Mouse (Mus musculus) right cerebral cortex, adult 2 months (tissue): ENCODE results near the gene Irf3.

ENCODE experiments used
- DNase-seq, 2 experiments: peaks; one replicate each; pipeline ENCODE4 v3.0.0; 2021 to 2022; ENCODE audit warnings: low spot score in 2 of 2

Gene Irf3

DNA sequence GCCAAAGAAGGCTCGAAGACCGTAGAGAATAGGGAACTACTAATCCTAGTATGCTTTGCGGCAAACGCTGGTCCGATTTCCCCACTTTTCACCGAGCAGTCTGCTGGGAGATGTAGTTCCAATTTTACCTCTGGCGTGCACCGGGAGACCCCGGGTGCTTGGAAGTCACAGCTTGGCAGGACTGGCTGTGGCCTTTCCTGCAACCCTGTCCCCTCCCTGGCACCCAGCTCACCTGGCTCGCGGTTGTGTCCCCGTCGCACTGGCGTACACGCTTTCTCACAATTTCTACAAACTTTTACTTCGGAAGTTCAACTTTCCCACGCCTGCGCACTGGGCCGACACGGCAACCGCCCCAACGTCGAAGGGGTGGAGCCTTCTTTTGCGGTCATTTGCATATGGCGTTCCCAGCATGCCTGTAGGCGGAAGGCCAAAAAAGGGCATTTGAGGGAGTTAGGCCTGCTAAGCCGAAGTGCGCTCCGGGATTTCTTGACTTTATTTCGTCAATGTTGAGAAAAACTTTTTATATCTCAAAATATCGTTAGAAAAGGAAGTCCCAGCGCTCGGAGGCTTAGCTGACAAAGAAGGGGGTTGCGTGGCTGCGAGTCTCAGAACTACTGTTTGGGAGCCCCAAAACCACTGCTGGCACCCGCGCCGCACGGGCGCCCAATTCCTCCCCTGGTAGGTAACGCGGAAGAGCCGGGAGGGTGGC is at the start of gene Irf3:
Gene Irf3 (plus strand): TSS at position 418 of the 709 bp plus-strand sequence.
- peak; percentile 96 to 98 for DNase-seq

DNA sequence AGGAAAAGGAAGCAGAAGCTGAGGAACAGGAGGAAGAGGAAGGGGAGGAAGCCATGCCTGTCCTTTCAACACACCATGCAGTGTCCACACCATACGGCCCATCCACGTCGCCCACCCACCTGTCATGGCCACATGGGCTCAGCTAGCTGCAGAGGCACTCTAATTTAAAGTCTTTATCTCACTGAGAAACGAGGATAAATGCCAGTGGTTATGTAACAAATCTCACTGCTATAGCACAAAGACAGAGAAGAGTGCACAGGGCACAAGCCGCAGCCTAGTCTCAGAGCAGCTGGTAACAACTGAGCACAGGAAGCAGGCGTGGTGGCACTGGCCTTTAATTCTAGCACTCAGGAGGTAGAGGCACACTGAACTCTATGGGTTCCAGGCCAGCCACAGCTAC is 47.5 kb upstream of the Irf3 start:
- no peak for DNase-seq

DNA sequence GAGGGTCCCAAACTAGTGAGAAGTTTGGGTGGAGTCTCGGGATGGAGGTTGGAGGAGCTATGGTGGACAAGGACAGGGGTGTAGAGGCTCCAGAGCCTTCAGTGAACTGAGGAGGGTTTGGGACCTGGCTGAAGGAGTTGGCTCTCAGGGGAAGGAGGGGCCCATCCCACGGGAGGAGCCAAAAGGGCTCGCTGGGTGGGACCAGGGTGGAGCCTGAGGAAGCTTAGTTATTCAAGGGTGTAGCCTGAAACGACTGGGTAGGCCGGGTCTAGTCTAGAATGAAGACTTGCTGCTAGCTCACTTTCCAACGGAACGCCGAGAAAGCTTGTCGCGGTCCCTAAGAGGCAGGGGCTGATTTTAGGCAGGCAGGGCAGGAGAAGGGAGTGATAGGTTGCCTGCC is 45.5 kb upstream of the Irf3 start:
- no peak for DNase-seq

DNA sequence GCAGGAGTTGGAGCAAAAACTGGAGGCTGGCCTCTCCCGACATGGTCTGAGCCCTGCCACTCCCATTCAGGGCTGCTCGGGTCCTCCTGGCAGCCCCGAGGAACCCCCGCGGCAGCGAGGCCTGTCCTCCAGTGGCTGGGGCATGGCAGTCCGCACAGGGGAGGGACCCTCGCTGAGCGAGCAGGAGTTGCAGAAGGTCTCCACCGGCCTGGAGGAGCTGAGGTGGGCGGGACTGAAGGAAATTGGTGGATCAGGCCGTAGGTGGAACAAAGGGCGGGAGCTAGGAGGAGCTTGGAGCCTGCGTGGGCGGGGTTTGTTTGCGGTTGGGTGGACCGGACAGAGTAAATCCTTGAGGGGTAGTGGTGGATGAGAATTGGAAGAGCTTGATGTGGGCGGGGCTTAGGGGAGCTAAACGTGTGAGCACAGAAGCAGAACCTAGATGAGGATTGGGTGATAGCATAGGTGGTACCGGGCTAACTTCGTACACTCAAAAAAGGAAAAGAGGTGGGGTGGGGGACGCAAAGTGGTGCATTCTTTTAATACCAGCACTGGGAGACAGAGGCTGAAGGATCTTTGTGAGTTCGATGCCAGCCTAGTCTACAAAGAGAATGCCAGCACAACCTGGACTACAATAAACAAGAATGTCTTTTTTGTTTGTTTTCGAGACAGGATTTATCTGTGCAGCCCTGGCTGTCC is 44.7 kb upstream of the Irf3 start:
- peak; percentile 87 to 88 for DNase-seq

DNA sequence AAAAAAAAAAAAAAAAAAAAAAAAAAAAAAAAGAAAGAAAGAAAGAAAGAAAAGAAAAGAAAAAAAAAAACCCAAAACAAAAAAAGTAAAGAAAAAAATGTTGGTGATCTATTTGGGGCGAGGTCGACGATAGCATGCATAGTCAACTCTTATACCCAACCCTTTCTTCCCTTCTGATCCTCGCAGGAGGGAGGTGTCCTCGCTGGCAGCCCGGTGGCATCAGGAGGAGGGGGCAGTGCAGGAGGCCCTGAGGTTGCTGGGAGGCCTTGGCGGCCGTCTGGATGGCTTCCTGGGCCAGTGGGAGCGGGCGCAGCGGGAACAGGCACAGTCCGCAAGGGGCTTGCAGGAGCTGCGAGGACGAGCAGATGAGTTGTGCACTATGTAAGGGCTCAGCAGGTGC is 43.9 kb upstream of the Irf3 start:
- no peak for DNase-seq

DNA sequence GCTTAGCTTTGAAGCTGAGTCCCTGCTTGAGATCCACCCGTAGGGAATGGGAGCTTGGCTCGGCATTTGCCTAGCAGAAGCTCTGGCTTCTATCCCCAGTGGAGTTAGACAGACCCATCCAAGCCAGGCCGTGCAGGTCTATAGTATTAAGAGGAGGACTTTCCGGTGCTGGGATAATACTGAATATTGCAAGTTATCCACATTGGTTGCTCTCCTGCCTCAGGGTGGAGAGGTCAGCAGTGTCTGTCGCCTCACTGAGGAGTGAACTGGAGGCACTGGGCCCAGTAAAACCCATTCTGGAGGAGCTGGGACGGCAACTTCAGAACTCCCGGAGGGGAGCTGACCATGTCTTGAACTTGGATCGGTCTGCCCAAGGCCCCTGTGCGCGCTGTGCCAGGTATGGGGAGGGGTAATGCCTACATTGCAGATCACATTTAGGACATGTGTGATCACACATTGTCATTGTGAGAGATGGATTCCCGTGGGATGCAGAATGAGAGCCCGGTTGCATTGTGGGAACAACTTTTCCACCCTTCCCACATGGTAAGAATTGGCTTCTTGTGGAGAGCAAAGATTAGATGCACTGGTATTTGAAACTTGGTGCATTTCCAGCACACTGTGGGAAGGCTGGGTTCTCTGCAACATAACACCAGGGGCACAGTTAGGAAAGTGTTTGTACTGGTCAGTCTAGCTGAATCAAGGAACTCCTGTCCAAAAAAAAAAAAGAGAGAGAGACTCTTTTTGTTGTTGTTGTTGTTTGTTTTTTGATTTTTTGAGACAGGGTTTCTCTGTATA is 43.2 kb upstream of the Irf3 start:
- DNase-seq, result no peak

DNA sequence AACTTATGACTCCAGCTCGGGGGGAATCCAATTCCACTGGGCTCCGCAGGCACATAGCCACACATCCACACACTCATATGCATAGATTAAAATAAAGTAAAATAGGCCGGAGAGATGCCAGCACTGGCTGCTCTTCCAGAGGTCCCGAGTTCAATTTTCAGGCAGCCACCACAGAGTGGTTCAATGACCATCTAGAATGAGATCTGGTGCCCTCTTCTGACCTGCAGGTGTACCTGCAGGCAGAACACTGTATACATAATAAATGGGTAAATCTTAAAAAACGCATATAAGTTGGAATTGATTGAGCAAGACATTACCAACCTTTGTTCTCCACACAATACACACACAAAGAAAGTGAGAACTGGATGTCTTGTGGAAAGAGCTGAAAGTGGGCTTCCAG is 41.8 kb upstream of the Irf3 start:
- DNase-seq, result no peak

DNA sequence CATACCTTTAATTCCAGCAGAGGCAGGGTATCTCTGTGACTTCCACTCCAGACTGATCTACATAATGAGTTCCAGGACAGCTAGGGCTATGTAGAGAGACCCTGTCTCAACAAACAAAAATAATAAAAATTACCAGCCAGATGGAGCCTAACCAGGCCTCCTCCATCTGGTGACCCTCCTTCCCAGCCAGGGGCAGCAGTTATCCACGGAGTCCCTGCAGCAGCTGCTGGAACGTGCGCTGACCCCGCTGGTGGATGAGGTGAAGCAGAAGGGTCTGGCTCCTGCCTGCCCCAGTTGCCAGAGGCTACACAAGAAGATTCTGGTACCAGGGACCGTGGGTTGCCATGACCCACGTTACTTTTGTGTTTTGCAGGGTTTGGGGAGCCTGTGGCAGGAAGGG is 41.2 kb upstream of the Irf3 start:
- no peak for DNase-seq

DNA sequence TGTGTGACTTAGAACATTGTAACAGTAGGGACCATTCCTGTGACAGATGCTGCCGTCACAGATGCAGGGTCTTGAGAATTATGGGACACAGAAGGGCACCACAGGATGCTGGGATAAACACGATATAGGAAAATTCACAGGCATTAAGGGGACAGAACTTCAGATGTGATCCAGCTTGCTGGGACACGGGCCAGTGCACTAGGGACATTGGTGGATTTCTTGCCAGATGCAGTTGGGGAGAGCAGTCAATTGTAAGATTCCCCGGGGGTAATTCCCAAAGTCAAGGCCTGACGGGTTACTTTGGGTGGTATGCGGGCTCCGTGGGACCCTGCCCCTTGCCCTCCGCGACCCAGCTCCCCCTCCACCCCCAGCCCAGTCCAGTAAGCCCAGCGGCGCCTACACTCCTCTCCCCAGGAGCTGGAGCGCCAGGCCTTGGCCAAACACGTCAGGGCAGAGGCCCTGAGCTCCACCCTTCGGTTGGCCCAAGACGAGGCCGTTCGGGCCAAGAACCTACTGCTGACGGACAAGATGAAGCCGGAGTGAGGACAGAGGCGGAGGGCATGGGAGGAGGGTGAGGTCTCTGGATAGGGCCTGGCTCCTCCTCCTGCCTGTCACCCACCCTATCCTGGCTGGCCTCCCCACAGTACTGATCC is 40.1 kb upstream of the Irf3 start:
- DNase-seq, result no peak

DNA sequence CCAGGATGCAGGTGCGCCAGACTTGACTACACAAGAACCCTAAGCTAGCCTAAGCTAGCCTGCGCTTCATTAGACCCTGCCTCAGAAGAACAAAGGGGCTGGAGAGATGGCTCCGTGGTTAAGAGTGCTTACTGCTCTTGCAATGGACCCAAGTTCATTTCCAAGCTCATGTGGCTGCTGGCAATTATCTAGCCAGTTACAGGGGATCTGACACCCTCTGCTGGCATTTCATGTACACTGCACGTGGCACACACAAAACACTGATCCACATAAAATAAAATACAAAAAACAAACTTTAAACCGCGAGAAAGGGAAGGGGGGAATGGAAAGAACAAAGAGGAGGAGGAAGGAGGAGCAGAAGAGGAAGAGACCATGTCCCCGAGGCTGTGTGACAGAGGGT is 39.2 kb upstream of the Irf3 start:
- peak; percentile 54 to 61 for DNase-seq

DNA sequence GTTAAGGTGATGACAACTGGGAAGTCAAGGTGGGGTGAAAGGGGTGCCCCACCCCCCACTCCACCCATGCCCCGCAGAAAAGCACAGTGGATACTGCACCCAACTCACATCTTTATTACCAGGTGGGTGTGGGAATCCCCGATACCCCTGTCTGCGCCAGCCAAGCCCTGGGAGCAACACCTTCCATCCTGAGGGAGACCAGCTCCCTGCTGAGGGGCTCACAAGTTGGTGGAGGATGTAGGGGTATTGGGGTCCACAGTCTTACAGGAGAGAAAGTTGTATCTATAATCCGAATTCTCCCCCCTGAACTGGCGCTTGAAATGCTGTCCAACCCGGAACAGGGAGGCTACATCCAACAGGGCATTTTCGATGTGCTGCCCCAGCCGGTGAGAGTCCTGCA is 38.2 kb upstream of the Irf3 start:
- no peak for DNase-seq

DNA sequence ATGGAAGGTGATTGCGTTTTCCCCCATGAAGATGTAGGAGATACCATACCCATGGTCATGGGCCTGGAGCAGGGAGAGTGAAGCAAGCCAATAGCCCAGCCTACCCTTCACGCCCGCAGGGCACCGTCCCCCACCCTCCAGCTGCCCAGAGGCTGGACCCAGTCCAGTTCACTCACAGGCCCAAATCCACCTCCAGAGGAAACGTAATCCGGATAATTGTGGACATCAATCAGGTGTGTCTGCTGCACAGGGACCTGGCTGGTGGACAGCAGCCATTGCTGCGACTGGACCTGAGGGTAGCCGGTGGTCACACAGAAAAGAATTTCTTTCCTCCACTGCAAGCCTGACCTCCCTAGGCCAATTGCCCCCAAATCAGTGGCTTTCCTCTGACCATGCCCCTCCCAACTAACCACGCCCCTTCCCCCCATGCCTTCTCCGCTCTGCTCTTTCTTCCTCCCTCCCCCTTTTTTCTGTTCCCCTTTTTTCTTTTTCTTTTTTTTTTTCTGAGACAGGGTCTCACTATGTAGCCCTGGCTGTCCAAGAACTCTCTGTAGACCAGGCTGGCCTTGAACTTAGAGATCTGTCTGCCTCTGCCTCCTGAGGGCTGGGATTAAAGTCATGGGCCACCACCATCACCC is 37.5 kb upstream of the Irf3 start:
- DNase-seq, result no peak

DNA sequence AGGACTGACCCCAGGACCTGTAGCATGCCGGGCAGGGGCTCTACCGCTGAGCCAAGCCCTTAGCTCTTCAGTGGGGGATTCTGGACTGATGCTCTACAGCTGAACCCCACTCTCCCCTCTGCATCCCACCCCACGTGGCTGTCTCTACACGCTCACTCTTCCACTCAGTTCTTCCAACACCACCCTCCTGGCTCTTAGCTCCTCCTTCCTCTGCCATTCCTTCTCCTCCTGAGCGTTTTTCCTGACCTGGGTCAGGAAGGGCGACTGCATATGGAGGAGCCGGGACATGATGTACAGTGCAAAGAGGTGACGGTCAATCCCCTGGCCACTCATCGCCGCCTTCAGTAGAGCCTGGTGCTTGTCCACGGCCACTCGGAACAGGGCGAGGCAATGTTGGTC is 36.9 kb upstream of the Irf3 start:
- DNase-seq, result no peak

DNA sequence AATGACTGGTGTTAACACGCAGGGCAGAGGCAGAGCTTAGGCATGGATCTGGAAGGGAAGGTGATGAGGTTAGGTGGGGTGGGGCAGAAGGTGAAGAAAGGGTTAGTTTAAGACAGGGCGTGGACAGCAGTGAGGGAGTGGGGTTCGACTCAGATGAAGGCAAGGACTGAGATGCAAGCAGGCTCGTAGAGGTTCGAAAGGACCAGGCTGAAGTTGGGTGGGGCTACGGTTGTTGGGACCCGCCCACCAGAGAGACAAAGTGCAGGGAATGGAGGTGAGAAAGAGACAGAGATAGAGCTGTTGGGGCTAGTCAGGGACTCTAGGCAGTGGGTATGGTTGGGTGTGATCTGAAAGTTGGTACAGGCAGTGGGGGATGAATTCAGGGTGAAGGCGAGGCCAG is 35.1 kb upstream of the Irf3 start:
- DNase-seq, result no peak

DNA sequence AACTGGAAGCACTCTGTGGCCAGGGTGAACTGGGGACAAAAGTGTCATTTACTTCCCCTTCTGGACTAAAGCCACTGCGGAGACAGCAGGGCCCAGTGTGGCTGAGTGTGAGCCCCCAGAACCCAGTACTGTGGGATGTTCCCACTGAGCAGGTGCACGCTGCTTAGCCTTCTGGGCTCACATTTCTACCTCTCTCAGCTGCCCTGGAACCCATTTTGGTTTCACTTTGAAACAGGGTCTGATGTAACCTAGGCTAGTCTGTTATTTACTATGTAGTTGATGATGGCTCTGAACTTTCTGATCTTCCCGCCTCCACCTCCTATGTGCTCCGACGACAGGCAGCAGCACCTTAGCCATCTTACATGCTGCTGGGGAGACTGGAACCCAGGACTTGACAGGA is 34.6 kb upstream of the Irf3 start:
- no peak for DNase-seq

DNA sequence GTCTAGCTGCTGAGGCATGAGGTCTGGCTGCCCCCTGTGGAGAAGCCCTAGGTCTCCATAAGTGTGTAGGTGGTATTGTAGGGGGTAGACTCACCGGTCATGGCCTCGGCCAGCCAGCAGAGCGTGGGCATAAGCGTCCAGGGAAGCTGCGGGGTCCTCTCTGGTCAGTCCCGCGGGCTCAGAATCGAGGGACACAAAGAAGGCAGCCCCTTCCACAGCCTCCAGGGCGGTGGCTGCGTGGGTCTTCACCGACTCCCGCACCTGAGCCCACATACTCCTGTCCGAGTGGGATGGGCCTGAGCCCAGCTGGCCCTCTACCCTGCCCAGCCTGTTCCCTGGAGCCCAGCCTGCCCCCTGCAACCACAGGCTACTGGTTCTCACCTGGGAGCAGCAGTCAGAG is 32.5 kb upstream of the Irf3 start:
- no peak for DNase-seq

DNA sequence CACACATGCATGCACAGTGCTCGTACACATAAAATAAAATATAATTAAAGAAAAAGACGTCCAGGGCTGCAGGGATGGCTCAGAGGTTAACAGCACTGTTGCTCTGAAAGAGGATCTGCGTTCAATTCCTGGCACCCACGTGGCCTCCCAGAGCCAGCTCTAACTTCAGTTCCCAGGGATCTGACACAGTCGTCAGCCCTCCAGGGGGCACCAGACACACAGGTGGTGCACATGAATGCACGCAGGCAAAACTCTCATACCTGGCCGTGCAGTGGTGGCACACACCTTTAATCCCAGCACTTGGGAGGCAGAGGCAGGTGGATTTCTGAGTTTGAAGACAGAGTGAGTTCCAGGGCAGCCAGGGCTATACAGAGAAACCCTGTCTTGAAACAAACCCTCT is 31.5 kb upstream of the Irf3 start:
- DNase-seq, result no peak

DNA sequence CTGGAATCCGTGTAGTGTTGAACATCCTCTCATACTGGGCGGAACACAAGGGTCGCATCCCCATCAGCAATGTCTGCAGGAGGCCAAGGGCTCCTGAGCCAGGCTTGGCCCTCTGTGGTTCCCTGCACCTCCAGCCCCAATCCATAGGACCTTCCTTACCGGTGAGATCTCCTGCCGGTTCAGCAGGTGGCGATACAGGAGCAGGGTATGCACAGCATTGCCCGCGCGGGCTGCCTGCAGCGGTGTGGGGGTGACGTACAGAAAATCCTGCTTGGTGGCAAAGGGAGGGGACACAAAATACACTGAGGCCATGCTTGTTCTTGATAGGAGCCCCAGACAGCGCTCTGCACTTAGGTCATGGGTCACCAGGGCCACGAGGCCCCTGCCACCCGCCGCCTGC is 30.8 kb upstream of the Irf3 start:
- DNase-seq, result no peak

DNA sequence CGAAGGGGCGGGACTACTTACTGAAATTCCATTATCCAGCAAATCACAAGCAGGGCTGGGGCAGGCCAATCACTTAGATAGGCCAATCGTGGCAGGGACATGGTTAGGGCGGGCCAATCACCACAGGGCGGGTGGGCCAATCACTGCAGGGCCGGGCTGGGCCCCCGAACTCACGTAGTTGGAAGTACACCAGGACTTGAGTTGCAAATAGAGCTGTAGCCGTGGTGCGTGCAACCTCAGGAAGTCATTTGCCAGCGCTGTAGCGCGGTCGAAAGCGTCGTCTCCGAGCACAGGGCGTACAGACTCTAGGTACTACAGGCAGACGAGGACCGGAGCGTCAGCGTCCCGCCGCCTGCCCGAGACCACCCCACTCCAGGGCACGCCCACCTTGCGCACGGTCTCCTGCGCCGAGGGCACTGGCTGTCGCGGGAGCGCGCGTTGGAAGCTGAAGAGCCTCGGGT is 27.2 kb upstream of the Irf3 start:
- DNase-seq, result peak; percentile 77 to 80

DNA sequence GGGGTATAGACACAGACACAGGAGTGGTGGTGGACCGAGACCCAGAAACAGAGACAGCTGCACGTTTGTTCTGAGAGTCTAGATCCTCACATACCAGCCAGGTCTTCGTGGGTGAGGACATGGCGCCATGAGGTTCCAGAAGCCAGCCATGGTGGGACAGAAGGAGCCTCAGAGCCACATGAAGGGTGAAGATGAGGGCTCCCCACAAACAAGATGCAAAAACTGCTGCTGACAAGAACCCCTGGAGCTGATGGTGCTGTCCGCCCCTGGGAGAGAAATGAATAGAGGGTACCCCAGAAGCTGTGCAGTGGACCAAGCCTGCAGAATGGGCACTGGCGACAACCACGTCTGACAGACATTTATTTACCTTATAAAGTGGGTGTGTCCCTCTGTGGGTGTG is 26.3 kb upstream of the Irf3 start:
- no peak for DNase-seq

DNA sequence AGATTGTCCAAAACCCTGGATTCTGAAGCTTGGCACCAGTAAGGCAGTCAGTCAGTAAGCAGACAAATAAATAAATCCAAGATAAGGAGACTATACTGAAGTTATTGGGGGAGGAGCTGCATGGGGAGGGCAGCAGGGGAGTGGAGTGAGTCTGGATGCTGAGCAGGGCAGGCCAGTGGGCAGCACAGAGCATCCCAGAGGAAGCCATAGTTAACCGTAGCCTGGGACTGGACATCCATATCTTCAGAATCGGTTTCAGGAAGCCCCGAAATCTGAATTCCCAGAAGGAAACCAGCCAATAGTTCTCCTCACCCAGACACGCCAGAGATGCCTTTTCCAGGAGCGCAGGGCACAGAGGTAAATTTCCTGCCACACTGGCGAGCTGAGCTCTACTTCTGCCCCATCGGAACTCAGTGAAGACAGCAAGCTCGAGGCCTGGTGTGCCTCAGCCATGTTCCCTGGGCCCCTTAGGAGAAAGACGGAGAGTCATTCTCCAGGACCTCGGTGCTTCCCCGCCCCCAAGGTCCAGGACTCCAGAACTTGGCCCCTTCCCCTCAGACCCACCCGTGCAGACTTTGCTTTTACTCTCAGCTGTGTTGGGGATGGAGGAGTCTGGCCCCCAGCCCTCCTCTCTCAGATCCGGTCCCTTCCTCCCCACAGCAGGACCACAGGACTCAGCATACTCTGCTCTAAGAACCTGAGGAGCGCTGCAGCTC is 23.9 kb upstream of the Irf3 start:
- DNase-seq, result peak in 1 of 2 experiments; percentile 28
